Mouse (Mus musculus) testis, adult 2 months (tissue): ENCODE data around the gene Fcna.

Experiments
- CTCF ChIP-seq: fragments of 200-500 bp; IDR thresholded peaks from 2 replicates; pipeline ENCODE4 v1.5.1; 2012; ENCODE audit warnings: low read depth, mild to moderate bottlenecking, inconsistent platforms, low read length, moderate library complexity; ENCODE audit not compliant: control insufficient read depth, insufficient read depth, insufficient replicate concordance
- POLR2A ChIP-seq: fragments of 200-500 bp; IDR thresholded peaks from 2 replicates; pipeline ENCODE4 v1.6.1; 2012; ENCODE audit warnings: low read depth, mild to moderate bottlenecking, inconsistent platforms, low read length, moderate library complexity; ENCODE audit not compliant: control insufficient read depth

DNA sequence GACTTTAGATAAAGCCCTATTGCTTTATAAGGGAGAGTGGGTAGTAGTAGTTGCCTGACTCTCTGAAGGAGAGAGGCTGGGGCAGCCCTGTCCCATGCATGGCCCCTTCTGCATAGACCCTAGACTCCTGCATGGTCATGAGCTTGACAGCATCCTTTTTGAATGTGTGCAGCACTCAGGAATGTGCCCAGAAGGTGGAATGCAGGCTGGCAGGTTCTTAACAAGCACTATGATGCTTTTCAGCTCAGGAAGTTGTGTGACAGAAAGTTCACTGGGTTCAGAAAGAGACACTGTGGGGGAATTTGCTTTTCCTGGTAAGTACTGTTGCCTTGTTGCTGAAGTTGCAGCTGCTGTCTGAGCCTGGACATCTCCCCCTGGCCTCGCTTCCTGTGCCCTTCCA lies 26.7 kb upstream of the Fcna start:
- TF ChIP-seq CTCF, result no peak
- no peak for TF ChIP-seq POLR2A
